Mouse (Mus musculus) MEL (cell line): ENCODE measurements around the gene Unc93b1. TPM values are rescaled to one million over a fixed set of nuclear protein-coding genes. Genes with fewer than 3 reads are reported as not detected.
"Not testable (repeated sequence)": the region's sequence is repeated elsewhere in the genome, so short reads cannot be mapped to it uniquely, and the experiment has no call there.

Experiments used
- DNase-seq: peaks from one replicate; pipeline ENCODE4 v3.0.0; 2011; ENCODE audit warnings: low read depth, low spot score
- H3K27ac ChIP-seq: 2 replicates; pipeline ENCODE4 v1.5.1; 2012; ENCODE audit warnings: low read depth, mild to moderate bottlenecking, control low read depth, low read length, moderate library complexity; ENCODE audit not compliant: control insufficient read depth
- H3K27me3 ChIP-seq, 2 experiments: fragments of 150-350 bp in 1 of 2; sonication (generic) in 1 of 2; 2 replicates each; pipeline ENCODE4 v1.6.1; 2012; ENCODE audit warnings: low read length in 2 of 2, mild to moderate bottlenecking in 2 of 2, improper control_type of control experiment in 1 of 2, moderate library complexity in 1 of 2; ENCODE audit not compliant: insufficient read depth in 2 of 2, control insufficient read depth in 1 of 2
- H3K36me3 ChIP-seq, 2 experiments: 2 replicates each; pipeline ENCODE4 v1.6.1; 2012 to 2014; ENCODE audit warnings: low read length in 2 of 2, improper control_type of control experiment in 1 of 2, inconsistent platforms in 1 of 2, mild to moderate bottlenecking in 1 of 2; ENCODE audit not compliant: insufficient read depth in 2 of 2, control insufficient read depth in 1 of 2
- H3K4me1 ChIP-seq, 2 experiments: fragments of 150-350 bp in 1 of 2; sonication (generic) in 1 of 2; 2 replicates each; pipeline ENCODE4 v1.6.1; 2012; ENCODE audit warnings: low read length in 2 of 2, improper control_type of control experiment in 1 of 2, mild to moderate bottlenecking in 1 of 2; ENCODE audit not compliant: insufficient read depth in 2 of 2, control insufficient read depth in 1 of 2
- H3K4me3 ChIP-seq, 2 experiments: fragments of 150-350 bp in 1 of 2; sonication (generic) in 1 of 2; 2 replicates each; pipeline ENCODE4 v1.5.1; 2012; ENCODE audit warnings: low read depth in 2 of 2, low read length in 2 of 2, mild to moderate bottlenecking in 2 of 2, moderate library complexity in 2 of 2, control low read depth in 1 of 2, improper control_type of control experiment in 1 of 2; ENCODE audit not compliant: control insufficient read depth in 1 of 2, insufficient read depth in 1 of 2
- H3K79me2 ChIP-seq: 2 replicates; pipeline ENCODE4 v1.6.1; 2012; ENCODE audit warnings: mild to moderate bottlenecking, low read length, moderate library complexity; ENCODE audit not compliant: control insufficient read depth, poor library complexity, insufficient read depth
- H3K9ac ChIP-seq: 2 replicates; pipeline ENCODE4 v1.6.1; 2012; ENCODE audit warnings: low read depth, mild to moderate bottlenecking, control low read depth, low read length, moderate library complexity; ENCODE audit not compliant: control insufficient read depth, poor library complexity, severe bottlenecking
- H3K9me3 ChIP-seq: fragments of 150-350 bp; sonication (generic); replicated peaks from 2 replicates; pipeline ENCODE4 v1.6.1; 2012; ENCODE audit warnings: mild to moderate bottlenecking, low read length, improper control_type of control experiment, moderate library complexity; ENCODE audit not compliant: insufficient read depth
- CTCF ChIP-seq, 3 experiments: IDR thresholded peaks in 2 of 3; conservative IDR thresholded peaks in 1 of 3; 2 replicates each; pipeline ENCODE4 v1.5.1; 2011 to 2012; ENCODE audit warnings: low read length in 3 of 3, low read depth in 2 of 3, mild to moderate bottlenecking in 2 of 3, improper control_type of control experiment in 1 of 3, inconsistent platforms in 1 of 3, mixed read lengths in 1 of 3, moderate library complexity in 1 of 3; ENCODE audit not compliant: control insufficient read depth in 1 of 3, insufficient read depth in 1 of 3, poor library complexity in 1 of 3, severe bottlenecking in 1 of 3
- ELF1 ChIP-seq: IDR thresholded peaks from 2 replicates; pipeline ENCODE4 v1.6.1; 2014; ENCODE audit warnings: low read depth, mild to moderate bottlenecking, inconsistent platforms, low read length, improper control_type of control experiment, moderate library complexity
- EP300 ChIP-seq, 2 experiments: IDR thresholded peaks; 2 replicates each; pipeline ENCODE4 v1.6.1; 2011; ENCODE audit warnings: improper control_type of control experiment in 2 of 2, low read length in 2 of 2, low read depth in 1 of 2, mild to moderate bottlenecking in 1 of 2
- HCFC1 ChIP-seq: IDR thresholded peaks from 2 replicates; pipeline ENCODE4 v1.6.1; 2012; ENCODE audit warnings: low read depth, mild to moderate bottlenecking, inconsistent platforms, low read length, improper control_type of control experiment, moderate library complexity
- MAFK ChIP-seq: IDR thresholded peaks from 2 replicates; pipeline ENCODE4 v1.6.1; 2011; ENCODE audit warnings: low read depth, mild to moderate bottlenecking, low read length, improper control_type of control experiment, borderline replicate concordance
- MXI1 ChIP-seq: IDR thresholded peaks from 2 replicates; pipeline ENCODE4 v1.6.1; 2011; ENCODE audit warnings: mild to moderate bottlenecking, low read depth, low read length, improper control_type of control experiment
- MYC ChIP-seq: IDR thresholded peaks from 2 replicates; pipeline ENCODE4 v1.6.1; 2011; ENCODE audit warnings: low read depth, mild to moderate bottlenecking, low read length, improper control_type of control experiment, moderate library complexity
- POLR2AphosphoS2 ChIP-seq: IDR thresholded peaks from 2 replicates; pipeline ENCODE4 v1.6.1; 2011; ENCODE audit warnings: low read length, improper control_type of control experiment
- RAD21 ChIP-seq: IDR thresholded peaks from 2 replicates; pipeline ENCODE4 v1.6.1; 2011; ENCODE audit warnings: mild to moderate bottlenecking, low read depth, low read length, improper control_type of control experiment
- SIN3A ChIP-seq: IDR thresholded peaks from 2 replicates; pipeline ENCODE4 v1.6.1; 2012; ENCODE audit warnings: low read length, improper control_type of control experiment, inconsistent platforms
- SMC3 ChIP-seq: IDR thresholded peaks from 2 replicates; pipeline ENCODE4 v1.6.1; 2011; ENCODE audit warnings: low read depth, low read length, improper control_type of control experiment
- polyA plus RNA-seq, 2 experiments: library from polyadenylated mRNA; stranded (reverse) in 1 of 2; unstranded in 1 of 2; fragments of >175 nt in 1 of 2; fragments of >200 nt in 1 of 2; gene quantifications; 2 replicates each; pipeline versions ENCODE4 v1.2.1 to v1.2.4; 2012; ENCODE audit warnings: low replicate concordance in 2 of 2, low read depth in 1 of 2; ENCODE audit not compliant: insufficient read length in 2 of 2, insufficient read depth in 1 of 2, missing spikeins in 1 of 2
- total RNA-seq: library from RNA; depleted of rRNA; stranded (reverse); fragments of 300-350 nt; gene quantifications from 2 replicates; pipeline ENCODE4 v1.2.3, GENCODE M21; 2012

Gene Unc93b1
- total and polyA plus RNA-seq, 3 experiments, result 4.7 to 8.2 TPM; not detected in 1

- Histone ChIP-seq H3K4me1 (peaks cover 3 to 4% of the 10 kb centered on the region in 2 experiments; a peak in 1 of 4 replicates), H3K9ac (no peak overlapping the region), H3K36me3 (0 out of 4 replicates have a peak, but pooled peaks cover 0 to 3% of the 10 kb centered on the region in 2 experiments), H3K27me3 (0 out of 4 replicates have a peak, but pooled peaks cover 0 to 2% of the 10 kb centered on the region in 2 experiments), H3K9me3 (no peaks in the 10 kb centered on the region), H3K79me2 (no peaks in the 10 kb centered on the region), H3K4me3 (no peak overlapping the region)
- no peak for DNase-seq
- TF ChIP-seq MAFK, result no peak
- no peak for TF ChIP-seq ELF1
- no peak for TF ChIP-seq MXI1
- no peak for TF ChIP-seq MYC
- no peak for TF ChIP-seq POLR2AphosphoS2
- TF ChIP-seq, all 39 proteins: peak for 0
- H3K27ac ChIP-seq, result no peak overlapping the region
Observed at GRCm38 (mm10) chr19:3960211-3960610, 25.2 kb downstream of the Unc93b1 start.

GRCm38 (mm10) chr19:3961805-3962204 is 26.8 kb downstream of the Unc93b1 start:
- not testable (repeated sequence) for H3K9ac ChIP-seq, DNase-seq, H3K79me2 ChIP-seq

GRCm38 (mm10) chr19:3962469-3962868 is 27.5 kb downstream of the Unc93b1 start:
- Histone ChIP-seq H3K27me3 (0 out of 4 replicates have a peak, but pooled peaks cover 0 to 2% of the 10 kb centered on the region in 2 experiments), H3K4me1 (no peaks in the 10 kb centered on the region), H3K27ac (no peak overlapping the region)
- no peak for TF ChIP-seq EP300 (IDR thresholded peaks at IDR 0.05; ENCODE audit: low read depth in 1 of 2, low read length in 2 of 2)
- peak; percentile 42 to 49 (median 45) for TF ChIP-seq CTCF (IDR thresholded peaks at IDR 0.05 in 2 of 3, conservative IDR thresholded peaks at IDR 0.05 in 1 of 3; ENCODE audit: control insufficient read depth in 1 of 3, insufficient read depth in 1 of 3, low read depth in 2 of 3, low read length in 3 of 3, poor library complexity in 1 of 3, severe bottlenecking in 1 of 3)
- no peak for TF ChIP-seq SIN3A
- TF ChIP-seq, all 39 proteins: peak for 1
- Histone ChIP-seq H3K4me3 (no peak overlapping the region), H3K9ac (no peak overlapping the region), H3K79me2 (no peaks in the 10 kb centered on the region), H3K36me3 (no peaks in the 10 kb centered on the region), H3K9me3 (no peaks in the 10 kb centered on the region)
- peak; percentile 42 for DNase-seq

More at GRCm38 (mm10) chr19:3961805-3962204, 26.8 kb downstream of the Unc93b1 start:
- H3K4me1 ChIP-seq, H3K27me3 ChIP-seq, H3K9me3 ChIP-seq, H3K4me3 ChIP-seq, H3K27ac ChIP-seq, H3K36me3 ChIP-seq: not testable (repeated sequence)

- Histone ChIP-seq H3K27me3 (no peaks in the 10 kb centered on the region), H3K79me2 (no peaks in the 10 kb centered on the region), H3K4me3 (no peak overlapping the region), H3K27ac (no peak overlapping the region), H3K9me3 (no peaks in the 10 kb centered on the region), H3K9ac (no peak overlapping the region), H3K36me3 (no peaks in the 10 kb centered on the region), H3K4me1 (no peaks in the 10 kb centered on the region)
- peak in 1 of 3 experiments; percentile 17; a peak in 1 of 6 replicates for TF ChIP-seq CTCF (IDR thresholded peaks at IDR 0.05 in 2 of 3, conservative IDR thresholded peaks at IDR 0.05 in 1 of 3; ENCODE audit: control insufficient read depth in 1 of 3, insufficient read depth in 1 of 3, low read depth in 2 of 3, low read length in 3 of 3, poor library complexity in 1 of 3, severe bottlenecking in 1 of 3)
- TF ChIP-seq EP300 (IDR thresholded peaks at IDR 0.05; ENCODE audit: low read depth in 1 of 2, low read length in 2 of 2), result no peak
- TF ChIP-seq RAD21, result peak; percentile 20
- TF ChIP-seq SMC3, result peak; percentile 20; the same call in 1 of the 2 replicates
- no peak for TF ChIP-seq HCFC1
- DNase-seq, result no peak
Observed at GRCm38 (mm10) chr19:3964030-3964429, 29.0 kb downstream of the Unc93b1 start.
